Mouse (Mus musculus) MEL (cell line): Measurements from ENCODE around the gene Tmed8. TPM values are rescaled to one million over a fixed set of nuclear protein-coding genes. Genes with fewer than 3 reads are reported as not detected.
"Not testable (repeated sequence)": the region's sequence is repeated elsewhere in the genome, so short reads cannot be mapped to it uniquely, and the experiment has no call there.

ENCODE experiments used
- DNase-seq: peaks from one replicate; pipeline ENCODE4 v3.0.0; 2011; ENCODE audit warnings: low read depth, low spot score
- H3K27ac ChIP-seq: 2 replicates; pipeline ENCODE4 v1.5.1; 2012; ENCODE audit warnings: low read depth, mild to moderate bottlenecking, control low read depth, low read length, moderate library complexity; ENCODE audit not compliant: control insufficient read depth
- H3K27me3 ChIP-seq, 2 experiments: fragments of 150-350 bp in 1 of 2; sonication (generic) in 1 of 2; 2 replicates each; pipeline ENCODE4 v1.6.1; 2012; ENCODE audit warnings: low read length in 2 of 2, mild to moderate bottlenecking in 2 of 2, improper control_type of control experiment in 1 of 2, moderate library complexity in 1 of 2; ENCODE audit not compliant: insufficient read depth in 2 of 2, control insufficient read depth in 1 of 2
- H3K36me3 ChIP-seq, 2 experiments: 2 replicates each; pipeline ENCODE4 v1.6.1; 2012 to 2014; ENCODE audit warnings: low read length in 2 of 2, improper control_type of control experiment in 1 of 2, inconsistent platforms in 1 of 2, mild to moderate bottlenecking in 1 of 2; ENCODE audit not compliant: insufficient read depth in 2 of 2, control insufficient read depth in 1 of 2
- H3K4me1 ChIP-seq, 2 experiments: fragments of 150-350 bp in 1 of 2; sonication (generic) in 1 of 2; 2 replicates each; pipeline ENCODE4 v1.6.1; 2012; ENCODE audit warnings: low read length in 2 of 2, improper control_type of control experiment in 1 of 2, mild to moderate bottlenecking in 1 of 2; ENCODE audit not compliant: insufficient read depth in 2 of 2, control insufficient read depth in 1 of 2
- H3K4me3 ChIP-seq, 2 experiments: fragments of 150-350 bp in 1 of 2; sonication (generic) in 1 of 2; 2 replicates each; pipeline ENCODE4 v1.5.1; 2012; ENCODE audit warnings: low read depth in 2 of 2, low read length in 2 of 2, mild to moderate bottlenecking in 2 of 2, moderate library complexity in 2 of 2, control low read depth in 1 of 2, improper control_type of control experiment in 1 of 2; ENCODE audit not compliant: control insufficient read depth in 1 of 2, insufficient read depth in 1 of 2
- H3K79me2 ChIP-seq: 2 replicates; pipeline ENCODE4 v1.6.1; 2012; ENCODE audit warnings: mild to moderate bottlenecking, low read length, moderate library complexity; ENCODE audit not compliant: control insufficient read depth, poor library complexity, insufficient read depth
- H3K9ac ChIP-seq: 2 replicates; pipeline ENCODE4 v1.6.1; 2012; ENCODE audit warnings: low read depth, mild to moderate bottlenecking, control low read depth, low read length, moderate library complexity; ENCODE audit not compliant: control insufficient read depth, poor library complexity, severe bottlenecking
- H3K9me3 ChIP-seq: fragments of 150-350 bp; sonication (generic); replicated peaks from 2 replicates; pipeline ENCODE4 v1.6.1; 2012; ENCODE audit warnings: mild to moderate bottlenecking, low read length, improper control_type of control experiment, moderate library complexity; ENCODE audit not compliant: insufficient read depth
- CHD1 ChIP-seq: IDR thresholded peaks from 2 replicates; pipeline ENCODE4 v1.6.1; 2012; ENCODE audit warnings: low read depth, mild to moderate bottlenecking, inconsistent platforms, low read length, improper control_type of control experiment
- CHD2 ChIP-seq: IDR thresholded peaks from 2 replicates; pipeline ENCODE4 v1.6.1; 2011; ENCODE audit warnings: low read length, improper control_type of control experiment
- E2F4 ChIP-seq: IDR thresholded peaks from 2 replicates; pipeline ENCODE4 v1.6.1; 2011; ENCODE audit warnings: low read depth, low read length, improper control_type of control experiment, borderline replicate concordance
- ELF1 ChIP-seq: IDR thresholded peaks from 2 replicates; pipeline ENCODE4 v1.6.1; 2014; ENCODE audit warnings: low read depth, mild to moderate bottlenecking, inconsistent platforms, low read length, improper control_type of control experiment, moderate library complexity
- ETS1 ChIP-seq: IDR thresholded peaks from 2 replicates; pipeline ENCODE4 v1.6.1; 2012; ENCODE audit warnings: low read depth, mild to moderate bottlenecking, inconsistent platforms, low read length, improper control_type of control experiment, moderate library complexity
- GABPA ChIP-seq: IDR thresholded peaks from 2 replicates; pipeline ENCODE4 v1.6.1; 2012; ENCODE audit warnings: low read depth, mild to moderate bottlenecking, inconsistent platforms, low read length, improper control_type of control experiment, moderate library complexity
- HCFC1 ChIP-seq: IDR thresholded peaks from 2 replicates; pipeline ENCODE4 v1.6.1; 2012; ENCODE audit warnings: low read depth, mild to moderate bottlenecking, inconsistent platforms, low read length, improper control_type of control experiment, moderate library complexity
- MAFK ChIP-seq: IDR thresholded peaks from 2 replicates; pipeline ENCODE4 v1.6.1; 2011; ENCODE audit warnings: low read depth, mild to moderate bottlenecking, low read length, improper control_type of control experiment, borderline replicate concordance
- MAZ ChIP-seq: IDR thresholded peaks from 2 replicates; pipeline ENCODE4 v1.6.1; 2012; ENCODE audit warnings: low read depth, mild to moderate bottlenecking, inconsistent platforms, low read length, improper control_type of control experiment
- MEF2A ChIP-seq: IDR thresholded peaks from 2 replicates; pipeline ENCODE4 v1.6.1; 2014; ENCODE audit warnings: low read depth, mild to moderate bottlenecking, inconsistent platforms, low read length, improper control_type of control experiment; ENCODE audit not compliant: poor library complexity, insufficient replicate concordance, severe bottlenecking; ENCODE audit errors: extremely low read depth
- MYB ChIP-seq: IDR thresholded peaks from 2 replicates; pipeline ENCODE4 v1.6.1; 2011; ENCODE audit warnings: mild to moderate bottlenecking, low read depth, low read length, improper control_type of control experiment
- MYC ChIP-seq: IDR thresholded peaks from 2 replicates; pipeline ENCODE4 v1.6.1; 2011; ENCODE audit warnings: low read depth, mild to moderate bottlenecking, low read length, improper control_type of control experiment, moderate library complexity
- POLR2A ChIP-seq, 2 experiments: IDR thresholded peaks; 2 replicates each; pipeline ENCODE4 v1.6.1; 2011 to 2012; ENCODE audit warnings: low read length in 2 of 2, mild to moderate bottlenecking in 2 of 2, control low read depth in 1 of 2, improper control_type of control experiment in 1 of 2, low read depth in 1 of 2, moderate library complexity in 1 of 2; ENCODE audit not compliant: control insufficient read depth in 1 of 2, insufficient read depth in 1 of 2, poor library complexity in 1 of 2
- POLR2AphosphoS2 ChIP-seq: IDR thresholded peaks from 2 replicates; pipeline ENCODE4 v1.6.1; 2011; ENCODE audit warnings: low read length, improper control_type of control experiment
- RCOR1 ChIP-seq: IDR thresholded peaks from 2 replicates; pipeline ENCODE4 v1.6.1; 2012; ENCODE audit warnings: low read depth, mild to moderate bottlenecking, inconsistent platforms, low read length, improper control_type of control experiment
- SIN3A ChIP-seq: IDR thresholded peaks from 2 replicates; pipeline ENCODE4 v1.6.1; 2012; ENCODE audit warnings: low read length, improper control_type of control experiment, inconsistent platforms
- TBP ChIP-seq: IDR thresholded peaks from 2 replicates; pipeline ENCODE4 v1.8.0; 2011; ENCODE audit warnings: low read depth, low read length, improper control_type of control experiment
- USF2 ChIP-seq, 2 experiments: IDR thresholded peaks; 2 replicates each; pipeline ENCODE4 v1.6.1; 2011 to 2012; ENCODE audit warnings: improper control_type of control experiment in 2 of 2, low read length in 2 of 2, borderline replicate concordance in 1 of 2, inconsistent platforms in 1 of 2, low read depth in 1 of 2, mild to moderate bottlenecking in 1 of 2; ENCODE audit not compliant: insufficient read depth in 1 of 2
- ZC3H11A ChIP-seq: IDR thresholded peaks from 2 replicates; pipeline ENCODE4 v1.6.1; 2012; ENCODE audit warnings: low read depth, mild to moderate bottlenecking, inconsistent platforms, low read length, improper control_type of control experiment
- ZKSCAN1 ChIP-seq: IDR thresholded peaks from 2 replicates; pipeline ENCODE4 v1.6.1; 2012; ENCODE audit warnings: low read depth, mild to moderate bottlenecking, inconsistent platforms, low read length, improper control_type of control experiment, moderate library complexity
- polyA plus RNA-seq, 2 experiments: library from polyadenylated mRNA; stranded (reverse) in 1 of 2; unstranded in 1 of 2; fragments of >175 nt in 1 of 2; fragments of >200 nt in 1 of 2; gene quantifications; 2 replicates each; pipeline versions ENCODE4 v1.2.1 to v1.2.4; 2012; ENCODE audit warnings: low replicate concordance in 2 of 2, low read depth in 1 of 2; ENCODE audit not compliant: insufficient read length in 2 of 2, insufficient read depth in 1 of 2, missing spikeins in 1 of 2
- total RNA-seq: library from RNA; depleted of rRNA; stranded (reverse); fragments of 300-350 nt; gene quantifications from 2 replicates; pipeline ENCODE4 v1.2.3, GENCODE M21; 2012

Tmed8 gene
- total and polyA plus RNA-seq, 3 experiments = 5.0 to 6.9 TPM; not detected in 1

DNA sequence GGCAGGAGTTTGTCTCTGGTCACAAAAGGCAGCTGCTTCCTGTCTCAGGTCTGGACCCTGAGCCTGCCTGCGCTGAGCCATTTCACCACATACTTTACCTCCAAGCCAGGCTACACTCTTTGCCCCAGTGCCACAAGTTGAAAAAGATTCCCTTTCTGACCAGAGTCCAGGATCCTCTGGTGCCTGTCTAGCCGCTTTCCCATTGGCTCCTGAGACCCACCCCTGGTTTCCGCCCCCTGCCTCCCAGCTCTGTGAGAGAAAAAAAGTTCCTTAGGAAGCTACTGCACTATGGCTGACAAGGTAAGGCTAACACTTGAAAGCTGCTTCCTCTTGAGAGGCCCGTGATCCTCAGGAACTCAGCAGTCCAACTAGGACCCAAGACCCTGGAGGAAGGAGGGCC lies 42.9 kb downstream of the Tmed8 start:
- H3K9me3 ChIP-seq = no peaks in the 10 kb centered on the region
- TF ChIP-seq MAZ (no peak), ETS1 (no peak), MYC (no peak), GABPA (no peak), ZC3H11A (no peak), HCFC1 (no peak), POLR2AphosphoS2 (no peak), ELF1 (no peak), USF2 (IDR thresholded peaks at IDR 0.05; ENCODE audit: borderline replicate concordance in 1 of 2, insufficient read depth in 1 of 2, low read depth in 1 of 2, low read length in 2 of 2) (no peak), RCOR1 (no peak), ZKSCAN1 (no peak), MEF2A (no peak), MYB (no peak), CHD2 (no peak)
- TF ChIP-seq, all 39 proteins: peak for 0
- Histone ChIP-seq H3K4me1 (peaks cover 16 to 18% of the 10 kb centered on the region in 2 experiments), H3K27me3 (no peaks in the 10 kb centered on the region), H3K4me3 (no peak overlapping the region), H3K9ac (no peak overlapping the region), H3K79me2 (no peaks in the 10 kb centered on the region), H3K27ac (no peak overlapping the region), H3K36me3 (peaks cover 0 to 21% of the 10 kb centered on the region in 2 experiments; a peak in 2 of 4 replicates)
- no peak for DNase-seq

GRCm38 (mm10) chr12:87154448-87154847 lies 45.8 kb downstream of the Tmed8 start:
- DNase-seq, H3K36me3 ChIP-seq, H3K9ac ChIP-seq, H3K4me3 ChIP-seq, H3K27me3 ChIP-seq, H3K9me3 ChIP-seq, H3K79me2 ChIP-seq, H3K4me1 ChIP-seq, H3K27ac ChIP-seq: not testable (repeated sequence)

DNA sequence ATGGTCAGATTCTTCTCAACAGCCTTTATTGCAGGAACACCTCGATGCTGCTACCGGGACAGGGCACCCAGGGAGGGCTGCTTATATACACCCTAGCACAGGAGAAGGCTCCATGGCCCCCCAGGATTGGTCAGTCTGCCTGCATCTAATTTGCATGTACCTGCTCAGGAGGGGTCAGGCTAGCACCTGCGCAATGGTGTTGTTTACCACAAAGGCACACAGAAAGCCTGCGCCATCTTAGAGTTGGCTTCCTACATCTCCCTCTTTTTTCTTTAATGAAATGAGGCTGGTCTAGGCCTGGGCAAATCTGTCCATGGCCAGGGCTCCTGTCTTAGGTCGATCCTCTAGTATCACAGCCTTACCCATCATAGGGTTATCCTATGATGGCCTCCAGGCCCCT lies 50.8 kb downstream of the Tmed8 start:
- Histone ChIP-seq H3K27me3 (no peaks in the 10 kb centered on the region), H3K9ac (no peak overlapping the region), H3K79me2 (peaks cover 4% of the 10 kb centered on the region), H3K9me3 (no peaks in the 10 kb centered on the region), H3K36me3 (peaks cover 0 to 9% of the 10 kb centered on the region in 2 experiments; a peak in 2 of 4 replicates), H3K4me1 (peaks cover 0 to 6% of the 10 kb centered on the region in 2 experiments; a peak in 1 of 4 replicates), H3K27ac (no peak overlapping the region), H3K4me3 (no peak overlapping the region)
- no peak for TF ChIP-seq CHD1
- no peak for TF ChIP-seq MAFK
- TF ChIP-seq TBP = no peak
- TF ChIP-seq MAZ = no peak
- no peak for TF ChIP-seq POLR2A (IDR thresholded peaks at IDR 0.05; ENCODE audit: control insufficient read depth in 1 of 2, insufficient read depth in 1 of 2, low read depth in 1 of 2, low read length in 2 of 2, poor library complexity in 1 of 2)
- TF ChIP-seq HCFC1 = no peak
- TF ChIP-seq SIN3A = no peak
- TF ChIP-seq GABPA = no peak
- TF ChIP-seq RCOR1 = no peak
- TF ChIP-seq MEF2A = no peak
- TF ChIP-seq E2F4 = no peak
- no peak for DNase-seq
